Mouse (Mus musculus): Measurements from ENCODE around the gene Mrpl52. TPM values are rescaled to one million over a fixed set of nuclear protein-coding genes. Genes with fewer than 3 reads are reported as not detected.

Gene Mrpl52
- polyA plus RNA-seq, 1 experiment: 518 TPM

DNA sequence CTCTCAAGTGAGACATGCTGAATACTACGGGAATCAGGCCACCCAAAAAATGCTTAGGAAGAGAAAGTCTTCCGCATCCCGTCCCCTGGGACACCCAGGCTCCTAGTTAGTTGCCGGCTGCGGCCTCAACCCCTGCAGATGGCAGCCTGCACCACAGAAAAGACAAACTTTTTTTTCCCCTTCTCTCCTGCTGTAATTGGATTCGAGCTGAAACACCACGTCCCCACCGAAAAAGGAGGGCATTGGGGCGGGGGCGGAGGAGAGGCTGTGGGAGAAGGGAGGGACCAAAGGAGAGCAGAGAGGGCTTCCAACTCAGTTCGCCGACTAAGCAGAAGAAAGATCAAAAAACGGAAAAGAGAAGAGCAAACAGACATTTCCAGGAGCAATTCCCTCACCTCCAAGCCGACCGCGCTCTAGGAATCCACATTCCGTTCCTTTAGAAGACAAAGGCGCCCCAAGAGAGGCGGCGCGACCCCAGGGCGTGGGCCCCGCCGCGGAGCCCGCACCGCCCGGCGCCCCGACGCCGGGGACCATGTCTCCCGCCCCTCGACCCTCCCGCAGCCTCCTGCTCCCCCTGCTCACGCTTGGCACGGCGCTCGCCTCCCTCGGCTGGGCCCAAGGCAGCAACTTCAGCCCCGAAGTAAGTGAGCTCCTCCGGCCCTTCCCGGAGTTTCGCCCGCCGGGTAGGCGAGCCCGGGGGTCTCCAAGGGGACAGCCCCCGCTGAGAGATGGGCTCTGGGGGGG, 4.8 kb downstream of the Mrpl52 start, which contains the start of gene Mmp14:
TSS of gene Mmp14 (plus strand) at position 279 of the 744 bp plus-strand sequence.
- no peaks in the 10 kb centered on the region for H3K27me3 ChIP-seq (ENCODE audit: control insufficient read depth, insufficient read depth, insufficient read length)
- peaks cover 38% of the 10 kb centered on the region for H3K36me3 ChIP-seq (ENCODE audit: control insufficient read depth, insufficient read depth)
- H3K79me2 ChIP-seq (ENCODE audit: control insufficient read depth, insufficient read depth): peaks cover 92% of the 10 kb centered on the region
- TF ChIP-seq MYOG (IDR thresholded peaks at IDR 0.05; ENCODE audit: control insufficient read depth, extremely low read depth, insufficient read length) (no peak), MAX (IDR thresholded peaks at IDR 0.05) (no peak), FOSL1 (IDR thresholded peaks at IDR 0.05; ENCODE audit: insufficient read depth, low read length, poor library complexity, severe bottlenecking) (no peak), CTCF (IDR thresholded peaks at IDR 0.05; ENCODE audit: control insufficient read depth, insufficient read depth, insufficient read length) (no peak), MYOD1 (IDR thresholded peaks at IDR 0.05; ENCODE audit: control insufficient read depth, insufficient read length, low read depth) (no peak), USF1 (IDR thresholded peaks at IDR 0.05; ENCODE audit: low read depth) (no peak), CEBPB (IDR thresholded peaks at IDR 0.05; ENCODE audit: low read depth) (no peak)
- H3ac ChIP-seq (ENCODE audit: control insufficient read depth, insufficient read length, low read depth): peak within 1 kb of the TSS; percentile 72
- H3K79me3 ChIP-seq (ENCODE audit: low read depth): peaks cover 48% of the 10 kb centered on the region
- H3K4me3 ChIP-seq (ENCODE audit: insufficient read depth, poor library complexity, severe bottlenecking): peak within 1 kb of the TSS; percentile 89

DNA sequence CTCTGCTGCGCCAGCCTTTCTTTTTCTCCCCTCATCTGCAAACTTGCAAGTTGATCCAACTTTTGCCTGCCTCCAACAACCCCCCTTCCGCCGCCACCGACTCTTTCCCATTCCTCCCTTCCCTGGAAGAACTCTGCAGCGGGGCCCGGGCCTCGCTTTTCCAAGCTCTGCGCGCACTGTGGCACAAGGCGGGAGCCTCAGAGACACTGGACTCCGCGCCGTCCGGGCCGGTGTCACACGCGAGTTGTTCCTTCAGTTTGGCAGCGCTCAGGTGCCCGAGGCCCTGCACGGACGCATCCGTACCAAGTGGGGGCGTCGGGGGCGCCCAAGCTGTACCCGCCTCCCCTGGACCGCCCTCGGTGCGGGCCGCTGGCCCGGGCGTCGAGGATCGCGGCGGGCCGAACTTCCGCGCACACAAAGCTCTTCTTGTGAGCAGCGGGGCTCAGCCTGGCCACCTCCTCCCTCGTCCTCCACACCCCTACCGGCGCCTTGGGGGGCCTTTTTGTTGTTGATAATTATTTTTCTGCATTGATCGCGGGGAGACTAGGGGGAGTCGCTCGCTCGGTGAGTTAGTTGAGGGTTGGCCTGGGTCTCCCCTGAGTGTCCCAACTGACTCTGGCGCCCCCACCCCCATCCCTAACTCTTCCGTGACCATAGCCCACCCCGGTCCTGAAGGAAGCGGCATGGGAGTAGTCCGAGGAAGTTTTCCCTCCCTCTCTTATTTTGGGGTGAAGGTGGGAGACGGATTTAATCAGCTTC, 5.5 kb downstream of the Mrpl52 start:
- TF ChIP-seq FOSL1 (IDR thresholded peaks at IDR 0.05; ENCODE audit: insufficient read depth, low read length, poor library complexity, severe bottlenecking) (no peak), CTCF (IDR thresholded peaks at IDR 0.05; ENCODE audit: control insufficient read depth, insufficient read depth, insufficient read length) (peak; percentile 13)
- Histone ChIP-seq H3K27me3 (ENCODE audit: control insufficient read depth, insufficient read depth, insufficient read length) (no peaks in the 10 kb centered on the region), H3K79me2 (ENCODE audit: control insufficient read depth, insufficient read depth) (peaks cover 88% of the 10 kb centered on the region), H3K79me3 (ENCODE audit: low read depth) (peaks cover 45% of the 10 kb centered on the region), H3ac (ENCODE audit: control insufficient read depth, insufficient read length, low read depth) (peak overlapping the region; percentile 72), H3K36me3 (ENCODE audit: control insufficient read depth, insufficient read depth) (peaks cover 45% of the 10 kb centered on the region), H3K4me3 (ENCODE audit: insufficient read depth, poor library complexity, severe bottlenecking) (peak overlapping the region; percentile 89)

DNA sequence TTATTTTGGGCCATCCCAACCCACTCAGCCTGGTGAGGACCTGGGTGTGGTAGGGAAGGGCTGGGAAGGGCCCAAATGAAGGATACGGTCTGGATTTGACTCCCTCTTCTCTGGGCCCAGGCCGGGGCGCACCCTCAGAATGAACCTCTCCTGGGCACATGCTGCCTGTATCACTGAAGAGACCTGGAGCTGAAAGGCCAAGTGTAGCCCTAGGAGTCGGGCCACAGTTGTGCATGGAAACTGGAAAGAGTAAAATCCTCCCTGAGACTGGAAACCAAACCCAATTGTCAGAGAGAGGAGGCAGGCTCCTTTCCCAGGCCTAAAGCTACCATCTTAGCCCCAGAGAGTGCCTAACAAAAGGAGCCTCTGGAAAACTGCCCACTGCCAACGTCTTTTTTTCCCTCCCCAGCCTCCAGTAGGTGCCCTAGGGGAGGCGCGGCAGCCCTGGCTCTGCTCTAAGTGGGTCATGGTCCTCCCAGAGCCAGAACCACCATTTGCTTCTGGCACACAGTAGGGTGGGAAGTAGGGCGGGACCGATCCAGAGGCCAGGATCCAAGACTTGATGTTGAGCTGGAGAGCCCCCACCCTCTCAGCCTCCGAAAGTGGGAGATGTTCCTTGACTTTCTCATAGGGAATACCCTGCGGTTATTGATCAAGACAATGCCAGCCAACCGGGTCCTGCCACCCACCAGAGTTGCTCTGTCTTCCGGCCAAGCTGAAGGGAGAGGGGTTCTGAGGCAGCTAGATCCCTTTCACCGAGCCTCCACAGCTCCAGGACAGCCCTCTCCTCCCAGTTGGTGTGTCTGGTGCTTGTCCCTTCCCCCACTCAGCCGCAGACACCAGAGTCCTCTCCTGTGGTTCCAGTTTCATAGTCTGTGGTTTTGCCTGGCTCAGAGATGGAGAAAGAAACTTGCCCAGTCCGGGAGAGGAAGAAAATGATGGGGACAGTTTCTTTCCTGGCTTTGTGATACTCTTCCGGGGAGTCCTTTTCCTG, 6.4 kb downstream of the Mrpl52 start:
- Histone ChIP-seq H3K36me3 (ENCODE audit: control insufficient read depth, insufficient read depth) (peaks cover 48% of the 10 kb centered on the region), H3K4me3 (ENCODE audit: insufficient read depth, poor library complexity, severe bottlenecking) (peak overlapping the region; percentile 89), H3K79me2 (ENCODE audit: control insufficient read depth, insufficient read depth) (peaks cover 79% of the 10 kb centered on the region), H3ac (ENCODE audit: control insufficient read depth, insufficient read length, low read depth) (peak overlapping the region; percentile 72), H3K79me3 (ENCODE audit: low read depth) (peaks cover 37% of the 10 kb centered on the region), H3K27me3 (ENCODE audit: control insufficient read depth, insufficient read depth, insufficient read length) (no peaks in the 10 kb centered on the region)
- TF ChIP-seq CTCF (IDR thresholded peaks at IDR 0.05; ENCODE audit: control insufficient read depth, insufficient read depth, insufficient read length) (no peak), MAX (IDR thresholded peaks at IDR 0.05) (peak; percentile 38), MYOD1 (IDR thresholded peaks at IDR 0.05; ENCODE audit: control insufficient read depth, insufficient read length, low read depth) (no peak), USF1 (IDR thresholded peaks at IDR 0.05; ENCODE audit: low read depth) (no peak), CEBPB (IDR thresholded peaks at IDR 0.05; ENCODE audit: low read depth) (no peak), FOSL1 (IDR thresholded peaks at IDR 0.05; ENCODE audit: insufficient read depth, low read length, poor library complexity, severe bottlenecking) (no peak)

DNA sequence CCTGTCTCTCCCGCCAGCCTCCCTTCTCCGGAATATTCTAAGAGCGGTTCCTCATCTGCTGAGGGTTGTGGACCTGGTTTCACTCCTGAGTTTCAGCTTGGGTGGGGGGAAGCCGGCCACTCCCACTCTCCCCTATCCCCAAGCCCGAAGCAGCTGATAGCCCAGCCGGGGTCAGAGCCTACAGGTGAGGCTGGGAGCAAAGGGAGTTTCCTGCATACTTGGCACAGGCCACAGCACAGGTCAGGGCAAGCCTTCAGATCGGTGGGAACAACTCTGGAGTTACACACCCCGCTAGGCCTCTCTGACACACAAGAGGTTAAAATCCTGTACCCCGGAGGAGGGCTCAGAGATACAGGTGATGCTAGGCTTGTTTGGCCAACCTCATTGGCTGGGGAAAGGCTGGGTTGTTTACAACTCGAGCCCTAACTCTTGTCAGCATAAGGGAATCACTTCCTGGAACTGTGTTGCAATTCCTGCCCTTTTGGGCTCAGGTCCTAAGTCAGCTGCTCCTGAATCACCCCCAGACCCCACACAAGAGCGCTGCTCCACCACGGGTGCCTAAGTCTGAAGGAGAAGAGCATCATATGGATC, 7.3 kb downstream of the Mrpl52 start:
- TF ChIP-seq USF1 (IDR thresholded peaks at IDR 0.05; ENCODE audit: low read depth): no peak
- no peak for TF ChIP-seq MYOG (IDR thresholded peaks at IDR 0.05; ENCODE audit: control insufficient read depth, extremely low read depth, insufficient read length)
- no peak for TF ChIP-seq MYOD1 (IDR thresholded peaks at IDR 0.05; ENCODE audit: control insufficient read depth, insufficient read length, low read depth)
- TF ChIP-seq MAX (IDR thresholded peaks at IDR 0.05): no peak
- TF ChIP-seq CTCF (IDR thresholded peaks at IDR 0.05; ENCODE audit: control insufficient read depth, insufficient read depth, insufficient read length): no peak
- TF ChIP-seq FOSL1 (IDR thresholded peaks at IDR 0.05; ENCODE audit: insufficient read depth, low read length, poor library complexity, severe bottlenecking): no peak
- peak; percentile 48 for TF ChIP-seq CEBPB (IDR thresholded peaks at IDR 0.05; ENCODE audit: low read depth)
- Histone ChIP-seq H3K36me3 (ENCODE audit: control insufficient read depth, insufficient read depth) (peaks cover 48% of the 10 kb centered on the region), H3ac (ENCODE audit: control insufficient read depth, insufficient read length, low read depth) (peak overlapping the region; percentile 43)

More for the DNA sequence above, 7.3 kb downstream of the Mrpl52 start:
- Histone ChIP-seq H3K27me3 (ENCODE audit: control insufficient read depth, insufficient read depth, insufficient read length) (no peaks in the 10 kb centered on the region), H3K4me3 (ENCODE audit: insufficient read depth, poor library complexity, severe bottlenecking) (peak overlapping the region; percentile 89), H3K79me2 (ENCODE audit: control insufficient read depth, insufficient read depth) (peaks cover 70% of the 10 kb centered on the region), H3K79me3 (ENCODE audit: low read depth) (peaks cover 32% of the 10 kb centered on the region)
